Mouse (Mus musculus) frontal cortex, postnatal 14 days (tissue): ENCODE results near the gene Xab2.
"Not testable (repeated sequence)": the region's sequence is repeated elsewhere in the genome, so short reads cannot be mapped to it uniquely, and the experiment has no call there.

Experiments used
- DNase-seq, 2 experiments: peaks; one replicate each; pipeline ENCODE4 v3.0.0; 2022; ENCODE audit warnings: low spot score in 2 of 2

Gene Xab2

DNA sequence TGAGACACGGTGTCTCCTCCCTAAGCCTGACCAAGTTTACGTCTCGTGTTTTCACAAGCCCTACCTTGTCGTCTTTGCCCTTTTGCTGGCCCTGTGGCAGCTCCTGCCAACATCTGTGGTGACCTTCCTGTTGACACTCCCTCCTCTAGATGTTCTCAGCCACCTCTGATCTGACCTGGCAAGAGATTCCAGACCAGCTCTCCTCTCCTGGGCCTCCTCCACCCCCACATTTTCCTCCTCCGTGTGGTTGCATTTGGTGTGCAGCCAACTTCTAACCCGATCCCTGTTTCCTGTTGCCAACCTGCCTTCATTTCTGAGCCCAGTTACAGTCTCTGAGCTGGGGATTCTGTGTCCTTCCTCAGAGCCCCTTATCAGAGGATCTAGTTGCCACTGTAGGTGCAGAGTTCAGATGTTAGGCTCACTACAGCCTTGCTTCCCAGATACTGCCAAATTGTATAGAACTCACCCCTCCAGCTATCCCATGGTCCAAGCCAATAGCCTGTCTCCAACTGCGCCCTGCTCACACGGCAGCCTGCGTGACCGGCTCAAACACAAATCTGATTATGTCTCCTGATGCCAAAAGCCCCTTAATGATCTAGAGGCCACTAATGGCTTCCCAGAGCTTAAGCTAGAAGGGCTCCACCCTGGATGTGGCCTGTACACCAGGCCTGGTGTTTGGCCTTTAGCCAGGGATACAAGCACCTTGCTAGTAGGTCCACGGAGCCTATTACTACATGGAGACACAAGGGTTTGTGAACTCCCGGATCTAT lies 11.9 kb downstream of the Xab2 start:
- no peak for DNase-seq

DNA sequence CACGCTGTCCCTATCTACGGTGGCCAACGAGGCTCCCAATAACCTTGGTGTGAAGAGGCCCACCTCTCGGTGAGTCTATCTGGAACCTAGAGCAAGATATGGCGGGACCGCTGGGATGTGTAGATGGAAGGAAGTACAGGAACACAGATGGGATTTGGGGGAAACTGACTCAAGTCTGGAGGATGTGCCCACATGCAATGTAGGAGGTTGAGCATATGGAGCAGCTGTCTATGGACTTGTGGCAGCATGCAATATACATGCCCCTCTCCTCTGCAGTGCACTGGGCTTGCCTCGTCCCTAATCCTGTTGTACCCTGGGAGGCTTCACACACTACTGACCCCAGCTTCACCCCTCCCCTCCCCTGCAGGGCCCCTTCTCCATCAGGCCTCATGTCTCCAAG lies 13.3 kb downstream of the Xab2 start:
- no peak for DNase-seq

DNA sequence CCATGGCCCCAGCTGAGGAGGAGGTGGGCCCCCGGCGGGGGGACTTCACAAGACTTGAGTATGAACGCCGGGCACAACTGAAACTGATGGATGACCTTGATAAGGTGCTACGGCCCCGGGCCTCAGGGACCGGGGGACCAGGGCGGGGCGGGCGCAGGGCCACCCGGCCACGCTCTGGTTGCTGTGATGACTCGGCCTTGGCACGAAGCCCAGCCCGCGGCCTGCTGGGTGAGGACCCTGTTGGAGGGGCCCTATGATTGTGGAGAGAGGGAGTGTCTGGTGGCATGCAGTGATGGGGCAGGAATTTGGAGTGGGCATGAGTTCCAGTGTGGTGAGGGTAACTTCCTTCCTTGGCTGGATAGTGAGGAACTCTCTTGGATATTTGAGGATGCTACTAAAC lies 14.5 kb downstream of the Xab2 start:
- no peak for DNase-seq

DNA sequence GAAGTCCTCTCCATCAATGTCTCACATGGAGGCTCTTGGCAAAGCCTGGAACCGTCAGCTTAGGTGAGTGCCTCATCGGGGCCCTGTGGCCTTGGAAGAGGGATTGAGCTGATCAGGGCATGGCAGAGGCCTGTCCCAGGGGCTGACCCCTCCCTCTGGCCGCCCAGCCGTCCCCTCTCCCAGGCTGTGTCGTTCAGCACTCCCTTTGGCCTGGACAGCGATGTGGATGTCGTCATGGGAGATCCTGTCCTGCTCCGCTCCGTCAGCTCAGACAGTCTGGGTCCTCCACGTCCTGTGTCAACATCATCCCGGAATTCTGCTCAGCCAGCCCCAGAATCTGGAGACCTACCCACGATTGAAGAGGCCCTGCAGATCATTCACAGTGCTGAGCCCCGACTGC lies 17.7 kb downstream of the Xab2 start:
- DNase-seq = no peak

DNA sequence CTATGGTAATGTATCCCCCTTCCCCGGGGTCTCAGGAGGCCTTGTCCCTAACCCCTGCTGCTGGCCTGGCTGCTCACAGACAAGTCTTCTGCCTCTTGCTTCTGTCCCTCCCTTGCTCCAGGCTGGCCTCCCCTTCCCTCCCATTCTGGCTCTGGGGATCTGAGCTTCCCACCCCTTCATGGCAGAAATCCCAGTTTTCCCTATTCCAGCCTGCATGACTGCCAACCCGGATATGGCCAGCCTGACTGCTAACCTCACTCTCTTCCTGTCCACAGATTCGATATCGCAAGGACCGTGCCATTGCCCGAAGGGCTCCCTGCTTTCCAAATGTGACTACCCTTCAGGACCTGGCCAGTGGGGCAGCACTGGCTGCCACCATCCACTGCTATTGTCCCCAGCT lies 20.7 kb downstream of the Xab2 start:
- no peak for DNase-seq

DNA sequence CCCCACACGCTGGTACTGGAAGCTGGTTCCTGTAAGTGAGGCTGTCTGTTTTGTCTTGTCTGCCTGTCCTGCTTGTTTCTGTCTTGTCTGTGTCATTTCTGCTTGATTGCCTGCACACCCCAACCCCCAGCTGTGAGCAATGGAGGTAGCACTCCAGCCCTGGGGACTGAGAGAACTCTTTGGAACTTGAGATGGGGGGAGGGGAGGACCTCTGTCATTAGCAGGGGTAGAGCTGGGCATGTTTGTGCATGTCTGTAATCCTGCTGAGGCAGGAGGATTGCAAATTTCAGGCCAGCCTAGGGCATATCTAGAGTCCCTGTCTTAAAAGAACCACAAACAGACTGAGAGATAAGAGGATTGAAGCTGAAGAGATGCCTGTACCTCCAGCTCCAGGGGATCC lies 21.9 kb downstream of the Xab2 start:
- no peak for DNase-seq

DNA sequence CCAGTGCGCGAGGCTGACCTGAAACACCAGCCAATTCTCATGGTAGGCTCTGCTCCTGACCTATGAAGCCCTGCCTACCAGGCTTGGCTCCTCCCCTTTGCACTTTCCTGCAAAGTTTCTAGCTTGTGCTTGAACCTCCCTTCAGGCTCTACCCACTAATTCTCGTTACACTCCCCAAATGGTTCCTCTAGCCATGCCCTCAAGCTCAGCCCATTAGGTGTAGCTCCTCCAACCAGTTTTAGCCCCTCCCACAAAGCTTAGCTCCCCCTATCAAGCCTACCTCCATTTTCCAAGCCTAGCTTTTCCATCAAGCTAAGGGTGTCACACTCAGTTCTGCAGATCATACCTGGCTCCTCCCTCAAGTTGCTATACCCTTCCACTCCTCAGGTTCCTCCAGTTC lies 23.1 kb downstream of the Xab2 start:
- DNase-seq = no peak

DNA sequence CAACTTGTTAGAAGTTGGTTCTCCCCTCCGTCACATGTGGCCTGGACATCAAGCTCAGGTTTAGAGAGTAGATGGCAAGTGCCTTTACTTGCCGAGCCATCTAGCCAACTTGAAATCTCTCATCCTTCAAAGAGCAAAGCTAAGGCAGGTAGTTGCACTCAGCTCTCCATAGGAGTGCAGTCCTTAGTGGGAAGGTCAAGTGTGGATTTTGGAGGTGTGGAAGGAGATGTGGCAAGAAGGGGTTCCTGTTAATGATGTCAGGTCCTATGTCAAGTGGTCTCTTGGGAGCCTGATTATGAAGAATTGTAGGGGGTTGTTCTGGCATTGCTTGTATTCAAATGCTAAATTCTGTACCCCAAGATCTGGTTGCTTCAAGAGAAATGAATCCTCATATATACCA lies 26.6 kb downstream of the Xab2 start:
- no peak for DNase-seq

DNA sequence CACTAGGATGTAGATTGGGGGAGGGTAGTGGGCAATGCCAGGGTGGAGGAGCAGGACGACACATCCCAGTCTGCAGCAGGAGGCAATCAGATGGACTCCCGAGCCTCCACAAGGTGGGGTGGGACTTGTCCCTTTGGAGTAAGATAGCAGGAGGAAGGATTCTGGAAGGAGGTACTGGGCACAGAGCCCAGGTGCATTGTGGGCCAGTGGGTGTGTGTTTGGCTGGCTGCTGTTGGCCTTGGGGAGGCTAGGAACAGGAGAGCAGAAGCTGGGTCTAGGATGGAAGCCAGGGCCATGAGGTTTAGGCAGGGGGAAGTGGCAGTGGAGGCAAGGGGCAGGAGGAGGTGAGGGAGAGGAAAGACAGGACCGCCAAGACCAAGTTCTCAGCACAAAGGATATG lies 27.6 kb downstream of the Xab2 start:
- no peak for DNase-seq

DNA sequence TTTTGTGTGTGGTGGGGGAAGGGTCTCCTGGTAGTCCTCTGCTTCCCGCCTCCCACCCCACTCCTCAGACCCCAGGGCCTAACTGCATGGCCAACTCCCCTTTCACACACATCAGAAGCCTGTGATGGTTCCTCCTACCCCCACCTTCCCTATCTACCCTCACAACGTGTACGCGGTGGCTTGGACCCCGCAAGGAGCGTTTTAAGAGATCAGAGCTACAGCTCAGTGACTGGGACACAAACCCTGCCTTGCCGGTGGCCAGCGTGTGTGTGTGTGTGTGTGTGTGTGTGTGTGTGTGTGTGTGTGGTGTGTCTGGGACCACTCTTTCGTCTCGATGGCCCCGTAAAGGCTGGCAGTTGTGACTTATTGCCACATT lies 32.9 kb downstream of the Xab2 start:
- DNase-seq = no peak

DNA sequence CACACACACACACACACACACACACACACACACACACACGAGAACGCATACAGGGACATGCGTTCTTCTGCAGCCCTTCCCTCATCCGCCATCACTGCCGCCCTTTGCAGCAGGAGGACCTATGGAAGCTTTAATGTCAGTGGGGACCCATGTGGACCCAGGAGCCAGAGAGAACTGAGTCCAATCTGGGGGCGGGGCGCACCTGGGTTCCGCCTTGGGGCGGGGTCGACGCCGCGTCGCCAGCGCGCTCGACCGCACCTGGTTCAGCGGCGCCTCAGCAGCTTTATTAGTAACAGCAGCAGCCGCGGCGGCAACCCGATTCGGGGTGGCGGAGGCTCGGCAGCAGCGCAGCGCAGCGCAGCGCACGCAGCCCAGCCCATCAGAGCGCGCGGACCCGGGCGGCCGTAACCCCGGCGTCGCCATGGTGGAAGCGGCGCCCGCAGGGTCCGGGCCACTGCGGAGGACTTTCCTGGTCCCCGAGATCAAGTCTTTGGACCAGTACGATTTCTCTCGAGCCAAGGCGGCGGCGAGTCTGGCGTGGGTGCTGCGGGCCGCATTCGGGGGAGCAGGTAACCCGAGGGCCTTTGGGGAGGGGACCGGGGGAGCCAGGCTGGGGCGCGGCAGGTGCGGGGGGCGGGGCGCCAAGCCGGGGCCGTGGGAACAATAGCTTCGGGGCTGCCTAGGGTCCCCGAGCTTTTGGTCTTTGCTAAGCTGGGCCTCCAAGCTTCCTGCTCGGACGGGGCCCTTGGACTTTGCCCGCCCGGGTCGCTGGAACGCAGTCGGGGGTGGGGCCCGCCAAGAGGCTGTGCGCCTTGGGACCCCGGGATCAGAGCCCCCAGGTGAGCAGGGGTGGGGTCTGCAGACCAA lies 33.5 kb downstream of the Xab2 start:
- DNase-seq = peak; percentile 38 to 71

DNA sequence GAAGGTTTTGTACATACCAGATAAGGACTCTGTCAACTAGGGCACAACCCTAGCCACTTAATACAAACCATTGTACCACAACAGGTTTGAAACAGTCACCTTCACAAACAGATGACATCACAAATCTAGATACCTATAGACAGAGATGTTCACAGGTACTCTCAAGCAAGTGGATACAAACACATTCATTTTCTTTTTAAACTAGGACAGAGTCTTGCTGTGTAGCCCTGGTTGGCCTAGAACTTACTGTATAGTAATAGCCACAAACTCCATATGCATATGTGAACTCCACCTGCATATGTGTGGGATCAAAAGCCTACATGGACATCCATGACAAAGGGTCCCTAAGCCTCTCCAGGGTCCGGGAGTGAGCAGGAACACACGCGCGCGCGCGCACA lies 34.1 kb downstream of the Xab2 start, which contains the start of gene Camsap3:
Gene Camsap3, plus strand, starts transcription at position 301 of the 398 bp plus-strand sequence.
- no peak for DNase-seq

DNA sequence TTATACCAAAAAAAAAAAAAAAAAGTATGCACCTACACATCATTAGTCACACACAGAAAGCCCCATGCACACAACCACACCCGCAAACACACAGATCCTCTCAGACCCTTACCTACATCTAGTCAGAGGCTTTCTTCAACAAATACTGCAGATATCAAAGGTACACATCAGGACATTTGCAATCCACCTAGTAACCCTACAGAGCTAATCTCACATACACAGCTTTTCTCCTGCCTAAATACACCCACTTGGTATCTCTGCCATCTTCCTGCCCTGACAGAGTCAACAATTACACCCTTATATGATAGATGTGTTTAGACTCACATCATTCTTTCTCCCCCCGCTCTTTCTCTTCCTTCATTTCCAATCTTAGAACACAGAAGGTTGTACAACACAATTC lies 34.7 kb downstream of the Xab2 start:
- no peak for DNase-seq

DNA sequence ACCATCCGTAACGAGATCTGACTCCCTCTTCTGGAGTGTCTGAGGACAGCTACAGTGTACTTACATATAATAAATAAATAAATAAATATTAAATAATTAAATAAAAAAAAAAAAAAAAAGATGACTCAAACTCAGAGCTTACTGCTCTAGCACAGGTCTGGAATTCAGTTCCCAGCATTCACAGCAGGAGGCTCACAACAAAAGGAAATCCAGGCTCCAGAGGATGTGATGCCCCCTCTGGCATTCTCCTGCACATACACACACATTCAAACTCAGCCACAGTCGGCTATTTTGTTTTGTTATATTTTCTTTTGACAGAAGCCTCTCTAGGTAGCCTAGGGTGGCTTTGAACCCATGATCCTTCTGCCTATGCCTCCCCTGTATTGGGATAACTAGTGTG lies 39.2 kb downstream of the Xab2 start:
- DNase-seq = not testable (repeated sequence)

DNA sequence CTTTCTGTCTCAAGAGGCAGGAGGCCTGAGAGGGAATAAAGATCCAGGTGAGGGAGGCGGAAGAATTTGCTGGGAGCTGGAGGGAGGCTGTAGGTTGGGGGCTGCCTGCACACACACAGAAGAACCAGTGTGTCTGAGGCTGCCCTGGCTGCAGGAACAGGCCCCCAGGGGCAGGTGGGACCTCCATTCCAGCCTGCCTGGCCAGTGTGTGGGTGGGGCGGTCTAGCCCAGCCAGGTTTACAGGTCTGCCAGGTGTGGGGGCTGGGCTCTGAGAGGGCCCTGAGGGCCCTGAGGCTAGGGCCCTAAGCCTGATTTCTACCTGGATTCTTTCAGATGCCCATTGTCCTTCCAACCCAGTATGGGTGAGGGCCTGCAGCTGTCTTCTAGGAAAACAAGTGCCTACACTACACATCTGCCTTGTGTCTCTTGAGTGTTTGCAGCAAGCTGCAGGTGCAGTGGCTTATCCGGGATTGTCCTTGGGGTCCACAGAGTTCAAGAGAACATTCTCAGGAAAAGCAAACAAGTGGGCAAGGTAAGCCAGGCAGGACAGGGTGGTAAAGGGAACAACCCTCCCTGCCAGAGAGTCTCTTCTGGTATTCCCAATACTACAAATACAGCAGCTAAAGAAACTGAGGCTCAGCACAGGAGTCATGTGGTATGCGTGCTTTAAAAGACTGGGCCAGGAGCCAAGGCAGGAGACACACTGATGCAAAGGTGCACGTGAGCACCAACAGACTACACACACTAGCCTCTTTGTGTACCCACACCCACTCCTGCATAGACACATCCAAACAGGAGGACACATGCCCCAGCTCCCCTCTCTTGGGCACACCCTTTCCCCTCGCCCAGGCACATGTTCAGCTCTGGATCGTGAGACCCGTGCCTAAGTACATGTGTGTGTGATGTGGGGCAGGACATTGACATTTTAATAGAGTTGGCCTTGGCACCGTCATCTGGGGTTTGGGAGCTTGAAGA lies 41.4 kb downstream of the Xab2 start:
- DNase-seq = no peak

DNA sequence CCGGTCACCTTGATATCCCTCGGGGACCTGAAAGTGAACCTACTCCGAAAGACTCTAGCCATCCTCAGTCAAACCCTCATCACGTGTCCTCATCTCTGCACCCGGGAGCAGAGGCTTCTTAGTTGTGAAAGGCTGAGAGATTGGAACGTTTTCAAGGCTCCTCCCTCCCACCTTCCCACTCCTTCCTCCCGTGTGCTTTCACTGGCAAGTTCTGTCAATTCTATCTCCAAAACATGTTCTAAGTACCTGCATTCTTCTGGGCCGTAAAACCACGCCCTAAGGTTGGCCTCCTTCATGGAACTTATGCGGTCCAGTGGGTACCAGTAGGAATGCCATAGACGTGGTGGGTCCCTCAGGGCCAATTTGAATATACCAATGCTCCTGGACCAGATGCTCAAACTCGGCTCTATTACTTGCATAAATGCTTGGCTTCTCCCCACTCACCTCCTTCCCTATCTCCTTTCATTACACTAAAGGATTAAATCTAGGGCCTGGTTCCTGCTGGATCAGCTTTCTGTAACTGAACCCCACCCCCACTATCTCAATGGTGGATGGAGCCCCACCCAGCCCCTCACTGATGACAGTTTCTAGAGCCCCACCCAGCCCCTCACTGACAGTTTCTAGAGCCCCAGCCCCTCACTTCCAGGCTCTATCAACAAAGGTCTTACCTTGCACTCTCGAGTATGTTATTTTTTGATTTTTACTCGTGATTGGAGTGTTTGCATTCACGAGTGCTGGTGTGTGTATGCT lies 44.7 kb downstream of the Xab2 start:
- DNase-seq = no peak

DNA sequence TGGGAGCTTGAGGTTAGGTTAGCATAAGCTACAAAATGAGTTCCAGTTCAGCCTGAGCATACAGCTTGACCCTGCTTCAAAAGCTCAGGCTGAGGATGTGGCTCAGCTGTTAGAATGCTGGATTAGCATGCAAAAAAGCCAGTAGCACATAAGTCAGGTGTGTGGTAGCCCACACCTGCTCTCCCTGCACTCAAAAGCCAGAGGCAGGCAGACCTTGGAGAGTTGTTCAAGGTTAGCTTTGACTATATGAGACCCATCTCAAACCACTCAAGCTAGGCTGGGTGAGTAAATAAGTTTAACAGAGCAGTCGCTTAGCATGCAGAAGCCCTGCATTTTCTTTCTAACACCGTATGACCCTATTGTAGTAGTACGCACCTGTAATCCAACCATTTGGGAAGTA lies 46.6 kb downstream of the Xab2 start:
- no peak for DNase-seq

DNA sequence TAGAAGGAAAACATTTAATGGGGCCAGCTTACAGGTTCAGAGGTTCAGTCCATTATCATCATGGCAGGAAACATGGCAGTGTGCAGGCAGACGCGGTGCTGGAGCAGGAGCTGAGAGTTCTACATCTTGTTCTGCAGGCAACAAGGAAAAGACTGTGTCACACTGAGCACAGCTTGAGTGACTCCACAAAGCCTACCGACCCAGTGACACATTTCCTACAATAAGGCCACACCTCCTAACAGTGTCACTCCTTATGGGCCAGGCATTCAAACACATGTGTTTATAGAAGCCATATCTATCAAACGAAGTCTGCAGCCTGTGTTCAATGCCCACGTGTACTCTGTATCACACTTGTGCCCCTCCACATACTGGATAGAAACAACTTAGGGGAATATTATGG lies 51.3 kb downstream of the Xab2 start:
- no peak for DNase-seq

DNA sequence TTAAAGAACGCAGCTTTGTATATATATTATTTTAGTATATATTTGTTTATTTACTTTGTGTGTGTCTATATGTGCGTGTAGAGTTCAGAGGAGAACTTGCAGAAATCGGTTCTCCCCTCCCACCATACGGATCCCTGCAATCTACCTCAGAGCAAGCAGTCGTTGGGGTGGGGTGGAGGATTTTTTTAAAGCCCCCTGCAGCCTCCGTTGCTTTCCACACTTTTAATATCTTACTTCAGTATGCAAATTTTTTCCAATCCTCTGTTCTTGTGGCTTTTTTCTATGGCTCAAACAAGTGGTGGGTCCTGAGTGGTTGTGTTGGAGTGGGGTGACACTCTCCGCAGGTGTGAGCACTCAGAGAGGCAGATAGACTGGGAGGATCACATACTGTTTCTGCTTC lies 52.7 kb downstream of the Xab2 start:
- no peak for DNase-seq

DNA sequence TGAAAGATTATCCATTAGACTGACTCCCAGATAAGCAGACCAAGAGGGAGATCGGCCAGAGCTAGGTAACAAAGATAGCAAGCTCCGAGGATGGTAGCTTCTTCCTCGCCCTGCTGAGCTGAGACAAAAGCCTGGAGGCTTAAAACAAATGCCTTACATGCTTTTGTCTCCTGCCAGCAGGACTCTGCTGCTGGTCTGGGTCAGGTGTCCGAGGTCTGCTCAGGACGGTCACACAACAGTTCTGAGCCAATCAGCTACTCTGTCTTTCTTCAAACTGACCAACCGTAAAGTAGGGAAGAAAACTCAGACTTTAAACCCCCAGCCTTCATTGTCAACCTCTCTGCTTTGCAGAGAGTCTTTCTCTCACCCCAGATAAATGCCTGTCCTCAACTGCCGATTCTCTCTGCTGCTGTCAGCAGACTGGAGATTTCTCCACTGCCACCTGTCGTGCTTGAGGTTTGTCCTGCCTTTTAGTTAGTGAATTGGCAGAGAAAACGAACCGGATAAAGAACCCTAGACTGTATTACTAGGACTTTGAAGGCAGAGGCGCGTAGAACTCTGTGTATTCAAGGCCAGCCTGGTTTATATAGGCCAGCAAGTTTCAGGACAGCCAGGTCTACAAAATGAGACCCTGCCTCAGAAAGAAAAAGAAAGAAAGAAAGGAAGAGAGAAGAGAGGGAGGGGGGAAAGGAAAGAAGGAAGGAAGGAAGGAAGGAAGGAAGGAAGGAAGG lies 53.3 kb downstream of the Xab2 start, which contains the start of gene C330021F23Rik:
Gene C330021F23Rik, plus strand, starts transcription at position 350 of the 731 bp plus-strand sequence.
- DNase-seq = no peak
